Mouse (Mus musculus): Measurements from ENCODE around the gene Thra. TPM values are rescaled to one million over a fixed set of nuclear protein-coding genes. Genes with fewer than 3 reads are reported as not detected.

The Thra gene
- polyA plus RNA-seq, 1 experiment, result 37.6 TPM

- Histone ChIP-seq H3K4me3 (replicated peaks) (peak overlapping the region; percentile 92), H3K9me3 (no peaks in the 10 kb centered on the region), H3K4me1 (peaks cover 87% of the 10 kb centered on the region), H3K27me3 (replicated peaks) (no peaks in the 10 kb centered on the region), H3K36me3 (replicated peaks; ENCODE audit: low read length) (no peaks in the 10 kb centered on the region)
- no peak for TF ChIP-seq FLI1 (IDR thresholded peaks at IDR 0.05; ENCODE audit: low read length)
- no peak for TF ChIP-seq GATA1 (IDR thresholded peaks at IDR 0.05; ENCODE audit: borderline replicate concordance, low read length)
Observed at GRCm38 (mm10) chr11:98784139-98784538, 43.7 kb downstream of the Thra start.

GRCm38 (mm10) chr11:98785214-98785613 is 44.8 kb downstream of the Thra start:
- no peaks in the 10 kb centered on the region for H3K27me3 ChIP-seq (replicated peaks)
- peak overlapping the region; percentile 53 for H3K4me3 ChIP-seq (replicated peaks)
- H3K9me3 ChIP-seq, result no peaks in the 10 kb centered on the region
- TF ChIP-seq GATA1 (IDR thresholded peaks at IDR 0.05; ENCODE audit: borderline replicate concordance, low read length) (no peak), FLI1 (IDR thresholded peaks at IDR 0.05; ENCODE audit: low read length) (no peak)
- no peaks in the 10 kb centered on the region for H3K36me3 ChIP-seq (replicated peaks; ENCODE audit: low read length)
- peaks cover 89% of the 10 kb centered on the region for H3K4me1 ChIP-seq

GRCm38 (mm10) chr11:98785772-98786281 is 45.4 kb downstream of the Thra start:
- no peaks in the 10 kb centered on the region for H3K9me3 ChIP-seq
- H3K4me1 ChIP-seq, result peaks cover 90% of the 10 kb centered on the region
- no peaks in the 10 kb centered on the region for H3K36me3 ChIP-seq (replicated peaks; ENCODE audit: low read length)
- H3K27me3 ChIP-seq (replicated peaks), result no peaks in the 10 kb centered on the region
- no peak for TF ChIP-seq GATA1 (IDR thresholded peaks at IDR 0.05; ENCODE audit: borderline replicate concordance, low read length)
- TF ChIP-seq FLI1 (IDR thresholded peaks at IDR 0.05; ENCODE audit: low read length), result no peak
- H3K4me3 ChIP-seq (replicated peaks), result peak overlapping the region; percentile 91

- H3K36me3 ChIP-seq (replicated peaks; ENCODE audit: low read length), result no peaks in the 10 kb centered on the region
- H3K4me3 ChIP-seq (replicated peaks), result peak overlapping the region; percentile 91
- H3K4me1 ChIP-seq, result peaks cover 90% of the 10 kb centered on the region
- no peaks in the 10 kb centered on the region for H3K27me3 ChIP-seq (replicated peaks)
- TF ChIP-seq FLI1 (IDR thresholded peaks at IDR 0.05; ENCODE audit: low read length) (no peak), GATA1 (IDR thresholded peaks at IDR 0.05; ENCODE audit: borderline replicate concordance, low read length) (no peak)
- no peaks in the 10 kb centered on the region for H3K9me3 ChIP-seq
Observed at GRCm38 (mm10) chr11:98786359-98787214, 46.1 kb downstream of the Thra start.

- H3K9me3 ChIP-seq, result no peaks in the 10 kb centered on the region
- peaks cover 89% of the 10 kb centered on the region for H3K4me1 ChIP-seq
- no peak overlapping the region for H3K4me3 ChIP-seq (replicated peaks)
- no peaks in the 10 kb centered on the region for H3K27me3 ChIP-seq (replicated peaks)
- no peaks in the 10 kb centered on the region for H3K36me3 ChIP-seq (replicated peaks; ENCODE audit: low read length)
- TF ChIP-seq FLI1 (IDR thresholded peaks at IDR 0.05; ENCODE audit: low read length), result no peak
- no peak for TF ChIP-seq GATA1 (IDR thresholded peaks at IDR 0.05; ENCODE audit: borderline replicate concordance, low read length)
Observed at GRCm38 (mm10) chr11:98787229-98787628, 46.8 kb downstream of the Thra start.

GRCm38 (mm10) chr11:98787691-98788090 is 47.3 kb downstream of the Thra start:
- Histone ChIP-seq H3K36me3 (replicated peaks; ENCODE audit: low read length) (no peaks in the 10 kb centered on the region), H3K4me1 (peaks cover 89% of the 10 kb centered on the region), H3K9me3 (no peaks in the 10 kb centered on the region), H3K4me3 (replicated peaks) (no peak overlapping the region), H3K27me3 (replicated peaks) (no peaks in the 10 kb centered on the region)
- TF ChIP-seq FLI1 (IDR thresholded peaks at IDR 0.05; ENCODE audit: low read length) (no peak), GATA1 (IDR thresholded peaks at IDR 0.05; ENCODE audit: borderline replicate concordance, low read length) (no peak)

- H3K27me3 ChIP-seq (replicated peaks), result no peaks in the 10 kb centered on the region
- peaks cover 3% of the 10 kb centered on the region for H3K36me3 ChIP-seq (replicated peaks; ENCODE audit: low read length)
- no peaks in the 10 kb centered on the region for H3K9me3 ChIP-seq
- peak overlapping the region; percentile 96 for H3K4me3 ChIP-seq (replicated peaks)
- H3K4me1 ChIP-seq, result peaks cover 89% of the 10 kb centered on the region
- TF ChIP-seq GATA1 (IDR thresholded peaks at IDR 0.05; ENCODE audit: borderline replicate concordance, low read length), result no peak
- no peak for TF ChIP-seq FLI1 (IDR thresholded peaks at IDR 0.05; ENCODE audit: low read length)
Observed at GRCm38 (mm10) chr11:98788139-98788538, 47.7 kb downstream of the Thra start.

- H3K27me3 ChIP-seq (replicated peaks), result no peaks in the 10 kb centered on the region
- peaks cover 89% of the 10 kb centered on the region for H3K4me1 ChIP-seq
- TF ChIP-seq FLI1 (IDR thresholded peaks at IDR 0.05; ENCODE audit: low read length) (no peak), GATA1 (IDR thresholded peaks at IDR 0.05; ENCODE audit: borderline replicate concordance, low read length) (no peak)
- H3K4me3 ChIP-seq (replicated peaks), result peak overlapping the region; percentile 96
- no peaks in the 10 kb centered on the region for H3K9me3 ChIP-seq
- H3K36me3 ChIP-seq (replicated peaks; ENCODE audit: low read length), result peaks cover 3% of the 10 kb centered on the region
Observed at GRCm38 (mm10) chr11:98788550-98789218, 48.2 kb downstream of the Thra start.

- no peaks in the 10 kb centered on the region for H3K9me3 ChIP-seq
- peaks cover 3% of the 10 kb centered on the region for H3K36me3 ChIP-seq (replicated peaks; ENCODE audit: low read length)
- peaks cover 89% of the 10 kb centered on the region for H3K4me1 ChIP-seq
- TF ChIP-seq FLI1 (IDR thresholded peaks at IDR 0.05; ENCODE audit: low read length), result no peak
- TF ChIP-seq GATA1 (IDR thresholded peaks at IDR 0.05; ENCODE audit: borderline replicate concordance, low read length), result no peak
- no peaks in the 10 kb centered on the region for H3K27me3 ChIP-seq (replicated peaks)
- peak overlapping the region; percentile 96 for H3K4me3 ChIP-seq (replicated peaks)
Observed at GRCm38 (mm10) chr11:98789219-98789807, 48.9 kb downstream of the Thra start.
